ENCODE assay signal across 8 mouse cellular contexts in genomic region chr7:98839312-98839711, GRCm38 (mm10). TPM values are rescaled to one million over a fixed set of nuclear protein-coding genes. Genes with fewer than 3 reads are reported as not detected.
A peak's percentile ranks its signal among the peaks of the same experiment; 100 is the strongest.
DNase-seq lines count a peak whose midpoint lies in the region; ATAC-seq and TF ChIP-seq lines count a peak whose summit lies in the region.

No protein-coding gene starts in this region.

- no peak overlapping the region for H3K27ac ChIP-seq in cerebellum, adult 2 months (ENCODE audit: insufficient read depth, low read length)
- no peak overlapping the region for H3K27ac ChIP-seq in liver, embryonic 16.5 days (ENCODE audit: low read length)
- H3K27ac ChIP-seq in thymus, adult 2 months (ENCODE audit: control insufficient read depth, insufficient read depth, low read length), result no peak overlapping the region

- DNase-seq in cerebellum, adult 2 months, result no peak
- no peak for DNase-seq in cerebellum, adult 11-12 months
- DNase-seq in adrenal gland, adult 2 months, result no peak
- DNase-seq in thymus, adult 2 months, result no peak

- no peak overlapping the region for H3K9ac ChIP-seq in liver, embryonic 16.5 days (ENCODE audit: low read depth, low read length)

- no peaks in the 10 kb centered on the region for H3K4me1 ChIP-seq in cerebellum, adult 2 months (ENCODE audit: control insufficient read depth, insufficient read depth, low read length)
- peaks cover 54% of the 10 kb centered on the region for H3K4me1 ChIP-seq in megakaryocyte, embryonic 14.5 days
- no peaks in the 10 kb centered on the region; the same call in 1 of the 2 replicates for H3K4me1 ChIP-seq in liver, embryonic 16.5 days (ENCODE audit: control insufficient read depth, low read depth, low read length)
- peaks cover 19% of the 10 kb centered on the region; the same call in 1 of the 2 replicates for H3K4me1 ChIP-seq in thymus, adult 2 months (replicated peaks; ENCODE audit: control insufficient read depth, insufficient read depth, low read length)

- H3K27me3 ChIP-seq in cerebellum, adult 2 months (ENCODE audit: control insufficient read depth, insufficient read depth, low read length), result peaks cover 2% of the 10 kb centered on the region; the same call in 1 of the 2 replicates
- peaks cover 100% of the 10 kb centered on the region for H3K27me3 ChIP-seq in megakaryocyte, embryonic 14.5 days (replicated peaks)
- peaks cover 76% of the 10 kb centered on the region for H3K27me3 ChIP-seq in liver, embryonic 16.5 days (ENCODE audit: control insufficient read depth, insufficient read depth, low read depth, low read length)
- peaks cover 37% of the 10 kb centered on the region for H3K27me3 ChIP-seq in thymus, adult 2 months (ENCODE audit: control insufficient read depth, insufficient read depth, low read length)

- H3K4me2 ChIP-seq in liver, embryonic 16.5 days (ENCODE audit: low read depth, low read length), result peak overlapping the region; percentile 54

- TF ChIP-seq POLR2A in cerebellum, adult 2 months (IDR thresholded peaks at IDR 0.05; ENCODE audit: borderline replicate concordance, insufficient read depth, low read length), result no peak
- no peak for TF ChIP-seq POLR2A in thymus, adult 2 months (IDR thresholded peaks at IDR 0.05; ENCODE audit: control insufficient read depth, extremely low read depth, insufficient read depth, low read length, poor library complexity)

- H3K9me3 ChIP-seq in megakaryocyte, embryonic 14.5 days, result no peaks in the 10 kb centered on the region
- H3K9me3 ChIP-seq in liver, embryonic 16.5 days (replicated peaks; ENCODE audit: control insufficient read depth, low read length), result no peaks in the 10 kb centered on the region

- peak overlapping the region; percentile 47 for H3K4me3 ChIP-seq in cerebellum, adult 2 months (replicated peaks; ENCODE audit: insufficient read depth, low read depth, low read length)
- peak overlapping the region; percentile 71 for H3K4me3 ChIP-seq in megakaryocyte, embryonic 14.5 days (replicated peaks)
- peak overlapping the region; percentile 46 for H3K4me3 ChIP-seq in liver, embryonic 16.5 days (ENCODE audit: low read depth, low read length)
- no peak overlapping the region for H3K4me3 ChIP-seq in thymus, adult 2 months (ENCODE audit: control insufficient read depth, insufficient read depth, low read length)

- TF ChIP-seq CTCF in cerebellum, adult 2 months (IDR thresholded peaks at IDR 0.05; ENCODE audit: borderline replicate concordance, insufficient read depth, low read depth, low read length), result no peak
- no peak for TF ChIP-seq CTCF in thymus, adult 2 months (IDR thresholded peaks at IDR 0.05; ENCODE audit: borderline replicate concordance, control insufficient read depth, extremely low read depth, insufficient read depth, low read length, poor library complexity)

- 37% methylated on average over 12 of the region's 12 CpGs for WGBS in cerebellum, adult 2 months
- WGBS in liver, embryonic 16.5 days (ENCODE audit: insufficient replicate concordance), result 4% methylated on average over 12 of the region's 12 CpGs
- WGBS in thymus, adult 2 months, result 25% methylated on average over 12 of the region's 12 CpGs

- H3K36me3 ChIP-seq in megakaryocyte, embryonic 14.5 days (replicated peaks; ENCODE audit: low read length), result no peaks in the 10 kb centered on the region
- no peaks in the 10 kb centered on the region for H3K36me3 ChIP-seq in liver, embryonic 16.5 days (ENCODE audit: control insufficient read depth, insufficient read depth)
- H3K36me3 ChIP-seq in thymus, adult 2 months (ENCODE audit: control insufficient read depth, insufficient read depth, low read length), result no peaks in the 10 kb centered on the region

- ATAC-seq in megakaryocyte, adult 5-6 weeks (ENCODE audit: poor library complexity, severe bottlenecking), result no peak
- no peak for ATAC-seq in liver, embryonic 16.5 days (ENCODE audit: low read depth)
- ATAC-seq in frontal cortex, adult (ENCODE audit: low TSS enrichment), result no peak

RNA-seq across cellular contexts. Expression of gene Wnt11, which starts 4.4 kb away (rescaled TPM):
- 1.5 and 1.9 TPM in 2 replicates for polyA plus RNA-seq in cerebellum, adult 2 months (2012; rRNA removed)
- 1.6 and 9.0 TPM in 2 replicates for polyA plus RNA-seq in megakaryocyte, embryonic 14.5 days (2012; ENCODE audit: insufficient read depth, low replicate concordance)
- total RNA-seq in megakaryocyte, adult 5-6 weeks (2015), result 0.05 TPM in 1 of 2 replicates, not detected in the other
- 0.15 TPM in 1 of 2 replicates, not detected in the other for total RNA-seq in megakaryocyte, adult 5-6 weeks (2017)
- polyA plus RNA-seq in liver, embryonic 16.5 days (2015; fragmentation: Nextera tagmentation; extraction: Ambion mirVana), result 0.20 and 0.25 TPM in 2 replicates
- total RNA-seq in adrenal gland, adult 2 months (2021), result 1 to 10 TPM in 1 of 2 experiments, under 1 TPM in 1; 0.69 to 4.9 TPM
- polyA plus RNA-seq in adrenal gland, adult 2 months (2012; rRNA removed), result 6.3 and 13.2 TPM in 2 replicates
- polyA plus RNA-seq in thymus, adult 2 months (2012; rRNA removed), result 7.0 and 9.2 TPM in 2 replicates
